Mouse (Mus musculus): ENCODE measurements around the gene Tnfrsf1a.

DNA sequence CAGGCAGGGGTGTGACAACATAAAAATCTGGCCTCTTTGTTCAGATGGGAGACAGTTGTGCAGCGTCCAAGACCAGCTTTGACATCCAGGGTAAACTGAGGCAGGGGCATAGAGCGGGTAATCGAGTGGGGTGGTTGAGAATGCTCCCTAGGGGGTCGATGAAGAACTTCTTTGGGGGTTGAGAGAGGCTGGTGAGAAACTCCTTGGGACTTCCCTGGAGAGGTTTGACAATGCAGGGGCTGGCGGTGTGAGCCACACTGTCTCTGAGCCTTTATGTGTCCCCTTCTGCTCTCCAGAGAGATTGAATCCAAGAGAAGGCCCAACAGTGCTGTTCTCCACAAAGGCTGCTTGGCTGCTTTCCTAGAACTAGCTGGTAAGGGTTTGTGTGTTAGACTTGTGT lies 40.7 kb downstream of the Tnfrsf1a start:
- TF ChIP-seq CTCF (IDR thresholded peaks at IDR 0.05; ENCODE audit: low read depth, low read length) (no peak), POLR2A (IDR thresholded peaks at IDR 0.05; ENCODE audit: extremely low read depth, insufficient read depth, low read length) (no peak)

All from liver, adult 2 months (tissue).